Mouse (Mus musculus): Measurements from ENCODE around the gene Nhs. TPM values are rescaled to one million over a fixed set of nuclear protein-coding genes. Genes with fewer than 3 reads are reported as not detected.
"Not testable (repeated sequence)": the region's sequence is repeated elsewhere in the genome, so short reads cannot be mapped to it uniquely, and the experiment has no call there.

The Nhs gene
- polyA plus RNA-seq, 1 experiment from 2014 or later = 2.2 TPM

GRCm38 (mm10) chrX:161853626-161854312 is 305.8 kb downstream of the Nhs start:
- no peaks in the 10 kb centered on the region for H3K4me1 ChIP-seq (ENCODE audit: insufficient read depth, low read length)
- 70% methylated on average over 4 of the region's 4 CpGs for WGBS
- H3K4me3 ChIP-seq (ENCODE audit: low read length) = no peak overlapping the region
- peaks cover 16% of the 10 kb centered on the region for H3K27me3 ChIP-seq (ENCODE audit: insufficient read depth, low read length)
- no peak overlapping the region for H3K4me2 ChIP-seq (replicated peaks; ENCODE audit: low read depth, low read length)
- no peak overlapping the region for H3K9ac ChIP-seq (replicated peaks; ENCODE audit: low read length)
- H3K36me3 ChIP-seq (ENCODE audit: insufficient read depth, low read length) = no peaks in the 10 kb centered on the region
- ATAC-seq (ENCODE audit: low FRiP score, low TSS enrichment) = no peak
- no peak overlapping the region for H3K27ac ChIP-seq (ENCODE audit: low read length)
- no peaks in the 10 kb centered on the region for H3K9me3 ChIP-seq (ENCODE audit: low read length)

DNA sequence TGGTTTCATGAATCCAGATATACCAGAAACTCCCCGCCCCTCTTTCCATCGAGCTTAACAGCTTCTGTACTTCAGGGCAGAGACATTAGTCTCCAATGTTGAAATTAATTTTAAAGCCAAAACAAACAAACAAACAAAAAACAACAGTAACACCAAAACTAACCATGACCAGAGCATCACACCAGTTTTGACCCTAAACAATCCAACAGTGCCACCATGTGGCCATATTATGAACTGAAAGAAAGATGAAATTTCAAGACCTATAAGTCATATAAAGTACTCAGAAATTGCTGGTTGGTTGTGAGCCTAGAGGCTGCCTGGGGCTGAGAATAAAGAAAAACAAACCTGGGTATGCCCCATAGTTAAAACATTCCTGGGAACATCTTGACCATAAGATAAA is 333.3 kb downstream of the Nhs start:
- not testable (repeated sequence) for H3K27ac ChIP-seq (ENCODE audit: low read length); H3K9me3 ChIP-seq (ENCODE audit: low read length); H3K4me1 ChIP-seq (ENCODE audit: insufficient read depth, low read length); H3K4me3 ChIP-seq (ENCODE audit: low read length); ATAC-seq (ENCODE audit: low FRiP score, low TSS enrichment); H3K9ac ChIP-seq (replicated peaks; ENCODE audit: low read length); H3K36me3 ChIP-seq (ENCODE audit: insufficient read depth, low read length); H3K27me3 ChIP-seq (ENCODE audit: insufficient read depth, low read length); H3K4me2 ChIP-seq (replicated peaks; ENCODE audit: low read depth, low read length)
- 38% methylated on average over 2 of the region's 2 CpGs for WGBS

GRCm38 (mm10) chrX:161790182-161790581 is 369.3 kb downstream of the Nhs start:
- Histone ChIP-seq H3K9me3 (ENCODE audit: low read length) (no peaks in the 10 kb centered on the region), H3K27ac (ENCODE audit: low read length) (no peak overlapping the region), H3K36me3 (ENCODE audit: insufficient read depth, low read length) (no peaks in the 10 kb centered on the region), H3K4me1 (ENCODE audit: insufficient read depth, low read length) (no peaks in the 10 kb centered on the region), H3K27me3 (ENCODE audit: insufficient read depth, low read length) (peaks cover 23% of the 10 kb centered on the region; the same call in 1 of the 2 replicates), H3K4me2 (replicated peaks; ENCODE audit: low read depth, low read length) (no peak overlapping the region), H3K9ac (replicated peaks; ENCODE audit: low read length) (no peak overlapping the region), H3K4me3 (ENCODE audit: low read length) (no peak overlapping the region)
- 21% methylated on average over 6 of the region's 6 CpGs for WGBS
- peak; percentile 35; the same call in 1 of the 2 replicates for ATAC-seq (ENCODE audit: low FRiP score, low TSS enrichment)
